Mouse (Mus musculus) erythroblast, embryonic 14.5 days (primary cell): ENCODE measurements around the gene Harbi1. TPM values are rescaled to one million over a fixed set of nuclear protein-coding genes. Genes with fewer than 3 reads are reported as not detected.
A peak's percentile ranks its signal among the peaks of the same experiment; 100 is the strongest.

Source experiments
- H3K27me3 ChIP-seq: 2 replicates; pipeline ENCODE4 v1.6.1; 2012; ENCODE audit warnings: inconsistent platforms; ENCODE audit not compliant: control insufficient read depth
- H3K36me3 ChIP-seq: 2 replicates; pipeline ENCODE4 v1.6.1; 2012; ENCODE audit warnings: mild to moderate bottlenecking, inconsistent platforms; ENCODE audit not compliant: control insufficient read depth
- H3K4me1 ChIP-seq: 2 replicates; pipeline ENCODE4 v1.6.1; 2012; ENCODE audit warnings: inconsistent platforms; ENCODE audit not compliant: control insufficient read depth
- H3K4me3 ChIP-seq: replicated peaks from 2 replicates; pipeline ENCODE3; 2012; ENCODE audit warnings: moderate library complexity, mild to moderate bottlenecking, inconsistent platforms
- H3K9me3 ChIP-seq: 2 replicates; pipeline ENCODE4 v1.6.1; 2012; ENCODE audit warnings: low read length, inconsistent platforms, mixed read lengths; ENCODE audit not compliant: control insufficient read depth
- GATA1 ChIP-seq: IDR thresholded peaks from 2 replicates; pipeline ENCODE4 v1.6.1; 2012; ENCODE audit warnings: low read length, inconsistent platforms, mixed read lengths
- TAL1 ChIP-seq: IDR thresholded peaks from 3 replicates; pipeline ENCODE4 v1.6.1; 2012; ENCODE audit warnings: low read length, inconsistent platforms, mixed read lengths
- polyA plus RNA-seq: library from polyadenylated mRNA; stranded (reverse); fragments of >175 nt; gene quantifications from 2 replicates; pipeline ENCODE4 v1.2.3, GENCODE M21; 2012

The Harbi1 gene
- polyA plus RNA-seq, 1 experiment = 0.15 TPM

GRCm38 (mm10) chr2:91727011-91727410 is 16.4 kb downstream of the Harbi1 start:
- no peaks in the 10 kb centered on the region for H3K36me3 ChIP-seq
- no peak for TF ChIP-seq GATA1
- TF ChIP-seq TAL1 = no peak
- H3K4me3 ChIP-seq = no peak overlapping the region
- no peaks in the 10 kb centered on the region for H3K27me3 ChIP-seq
- peaks cover 31% of the 10 kb centered on the region for H3K4me1 ChIP-seq
- no peaks in the 10 kb centered on the region for H3K9me3 ChIP-seq

- no peak for TF ChIP-seq GATA1
- TF ChIP-seq TAL1 = no peak
- peaks cover 30% of the 10 kb centered on the region for H3K4me1 ChIP-seq
- peak overlapping the region; percentile 96 for H3K4me3 ChIP-seq
These were observed 18.9 kb downstream of the Harbi1 start for GRCm38 (mm10) chr2:91729571-91729970.

GRCm38 (mm10) chr2:91729971-91730821 is 19.5 kb downstream of the Harbi1 start, which contains the start of gene Ambra1:
Gene Ambra1 (plus strand): TSS chr2:91730134.
- H3K4me3 ChIP-seq = peak within 1 kb of the TSS; percentile 96
- no peaks in the 10 kb centered on the region for H3K9me3 ChIP-seq
- H3K27me3 ChIP-seq = no peaks in the 10 kb centered on the region
- no peak for TF ChIP-seq GATA1
- TF ChIP-seq TAL1 = no peak
- H3K4me1 ChIP-seq = peaks cover 25% of the 10 kb centered on the region
- peaks cover 6% of the 10 kb centered on the region for H3K36me3 ChIP-seq

More at GRCm38 (mm10) chr2:91729571-91729970, 18.9 kb downstream of the Harbi1 start:
- H3K36me3 ChIP-seq = peaks cover 5% of the 10 kb centered on the region; the same call in 1 of the 2 replicates
- no peaks in the 10 kb centered on the region for H3K9me3 ChIP-seq
- no peaks in the 10 kb centered on the region for H3K27me3 ChIP-seq

GRCm38 (mm10) chr2:91735221-91735620 is 24.6 kb downstream of the Harbi1 start:
- Histone ChIP-seq H3K36me3 (peaks cover 10% of the 10 kb centered on the region), H3K4me1 (peaks cover 20% of the 10 kb centered on the region), H3K4me3 (no peak overlapping the region), H3K9me3 (no peaks in the 10 kb centered on the region), H3K27me3 (no peaks in the 10 kb centered on the region)
- TF ChIP-seq TAL1 (no peak), GATA1 (no peak)

- TF ChIP-seq GATA1 (no peak), TAL1 (no peak)
- Histone ChIP-seq H3K9me3 (no peaks in the 10 kb centered on the region), H3K27me3 (no peaks in the 10 kb centered on the region), H3K4me3 (no peak overlapping the region), H3K36me3 (peaks cover 5% of the 10 kb centered on the region), H3K4me1 (peaks cover 23% of the 10 kb centered on the region)
These were observed 28.9 kb downstream of the Harbi1 start for GRCm38 (mm10) chr2:91739586-91739985.

GRCm38 (mm10) chr2:91744686-91745085 is 34.0 kb downstream of the Harbi1 start:
- H3K9me3 ChIP-seq = no peaks in the 10 kb centered on the region
- H3K4me3 ChIP-seq = no peak overlapping the region
- no peaks in the 10 kb centered on the region; the same call in 1 of the 2 replicates for H3K36me3 ChIP-seq
- H3K4me1 ChIP-seq = peaks cover 11% of the 10 kb centered on the region
- no peak for TF ChIP-seq TAL1
- no peak for TF ChIP-seq GATA1
- H3K27me3 ChIP-seq = no peaks in the 10 kb centered on the region

GRCm38 (mm10) chr2:91749811-91750261 is 39.2 kb downstream of the Harbi1 start:
- H3K4me3 ChIP-seq = no peak overlapping the region
- 0 out of 2 replicates have a peak, but pooled peaks cover 1% of the 10 kb centered on the region for H3K4me1 ChIP-seq

More at GRCm38 (mm10) chr2:91749811-91750261, 39.2 kb downstream of the Harbi1 start:
- Histone ChIP-seq H3K9me3 (no peaks in the 10 kb centered on the region), H3K36me3 (no peaks in the 10 kb centered on the region), H3K27me3 (no peaks in the 10 kb centered on the region)
- no peak for TF ChIP-seq TAL1
- no peak for TF ChIP-seq GATA1

Other genes with a start within 250 kb of the Harbi1 start
- 0.32 and 0.49 TPM in 2 replicates for gene Ckap5, start 184.1 kb upstream of the Harbi1 start, polyA plus RNA-seq
- 0.05 and 0.09 TPM in 2 replicates for gene F2, start 74.4 kb upstream of the Harbi1 start, polyA plus RNA-seq
- 0.56 and 0.74 TPM in 2 replicates for gene Zfp408, start 61.1 kb upstream of the Harbi1 start, polyA plus RNA-seq
- 1.5 and 1.7 TPM in 2 replicates for gene Arhgap1, start 61.0 kb upstream of the Harbi1 start, polyA plus RNA-seq
- 3.5 and 4.3 TPM in 2 replicates for gene Atg13, start 276 bp upstream of the Harbi1 start, polyA plus RNA-seq
- 1.8 and 2.0 TPM in 2 replicates for gene Ambra1, start 19.3 kb downstream of the Harbi1 start, polyA plus RNA-seq
- gene Chrm4, start 216.4 kb downstream of the Harbi1 start, polyA plus RNA-seq = 0.03 TPM in 1 of 2 replicates, not detected in the other
- gene Mdk, start 221.4 kb downstream of the Harbi1 start, polyA plus RNA-seq = 1.1 and 1.8 TPM in 2 replicates
- gene Gm9821, start 234.9 kb downstream of the Harbi1 start, polyA plus RNA-seq = not detected in 2 replicates